Mouse (Mus musculus): ENCODE measurements at regions not wholly inside any gene's neighbourhood (a gene's known extent, or its start where the extent isn't known, plus 50 kb on each side); places are given as distances from the start of the nearest gene placed in this dataset.

- DNase-seq (ENCODE audit: low spot score), result no peak
These were observed 412.1 kb downstream of the Slitrk2 start for GRCm38 (mm10) chrX:67061216-67061615.

GRCm38 (mm10) chrX:67062509-67063030 is 413.5 kb downstream of the Slitrk2 start:
- peak; percentile 45 for DNase-seq (ENCODE audit: low spot score)

- no peak for DNase-seq (ENCODE audit: low spot score)
These were observed 443.3 kb downstream of the Slitrk2 start for GRCm38 (mm10) chrX:67092395-67092794.
